Mouse (Mus musculus): ENCODE results near the gene Hist1h4a. TPM values are rescaled to one million over a fixed set of nuclear protein-coding genes. Genes with fewer than 3 reads are reported as not detected.
A peak's percentile ranks its signal among the peaks of the same experiment; 100 is the strongest.
"Not testable (repeated sequence)": the region's sequence is repeated elsewhere in the genome, so short reads cannot be mapped to it uniquely, and the experiment has no call there.

The Hist1h4a gene
- polyA plus RNA-seq, 1 experiment: 0.91 TPM

DNA sequence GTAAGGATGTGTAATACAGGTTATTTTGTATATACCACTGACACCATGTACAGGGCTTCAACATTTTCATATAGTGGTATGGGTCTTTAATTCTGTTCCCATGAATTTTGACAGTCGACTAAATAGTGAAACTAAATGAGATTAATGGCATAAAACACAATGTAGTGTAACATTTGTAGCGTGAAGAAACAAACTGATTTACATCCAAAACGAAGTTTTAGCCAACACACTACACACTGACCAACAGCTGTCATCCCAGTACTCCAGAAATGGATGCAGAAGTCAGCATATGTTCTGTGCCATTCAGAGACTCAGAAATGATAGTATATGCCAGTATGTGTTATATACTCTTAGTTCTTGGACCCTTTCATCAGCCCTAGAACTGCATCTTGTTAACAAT lies 3.1 kb downstream of the Hist1h4a start:
- no peak for DNase-seq
- Histone ChIP-seq H3K36me3 (ENCODE audit: control insufficient read depth, insufficient read depth, low read length) (no peaks in the 10 kb centered on the region), H3K27ac (ENCODE audit: insufficient read depth, low read depth, low read length) (no peak overlapping the region), H3K4me3 (ENCODE audit: insufficient read depth, low read depth, low read length) (no peak overlapping the region), H3K4me1 (ENCODE audit: control insufficient read depth, insufficient read depth, low read length) (peaks cover 8% of the 10 kb centered on the region; the same call in 1 of the 2 replicates), H3K27me3 (replicated peaks; ENCODE audit: control insufficient read depth, insufficient read depth, low read length) (no peaks in the 10 kb centered on the region)
- WGBS: 38% methylated on average over 3 of the region's 3 CpGs
- TF ChIP-seq POLR2A (IDR thresholded peaks at IDR 0.05; ENCODE audit: low read depth, low read length): no peak
- no peak for TF ChIP-seq CTCF (conservative IDR thresholded peaks at IDR 0.05; ENCODE audit: insufficient read depth, insufficient read length, low read depth, low read length)

DNA sequence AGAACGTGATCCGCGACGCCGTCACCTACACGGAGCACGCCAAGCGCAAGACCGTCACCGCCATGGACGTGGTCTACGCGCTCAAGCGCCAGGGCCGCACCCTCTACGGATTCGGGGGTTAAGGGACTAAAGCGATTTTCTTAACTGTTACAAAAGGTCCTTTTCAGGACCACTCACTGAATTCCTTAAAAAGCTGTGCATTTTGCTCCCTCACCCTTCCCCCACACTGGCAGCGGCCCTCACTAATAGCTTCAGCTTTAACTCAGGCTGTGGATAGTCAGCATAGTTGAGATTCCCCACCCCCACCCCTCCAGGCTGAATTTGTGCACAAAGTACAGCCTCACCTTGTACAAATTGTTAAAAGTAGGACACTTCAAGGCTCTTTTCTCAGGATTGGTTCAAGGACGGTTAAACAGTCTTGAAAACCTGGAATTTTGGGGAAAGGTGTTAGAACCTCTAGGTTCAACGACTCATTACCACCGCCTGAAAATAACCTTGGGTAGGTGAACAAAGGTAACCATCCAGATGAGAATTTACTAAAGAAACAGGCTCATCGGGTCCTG lies 3.7 kb downstream of the Hist1h4a start:
- Histone ChIP-seq H3K27ac (ENCODE audit: insufficient read depth, low read depth, low read length) (peak overlapping the region; percentile 62), H3K4me1 (ENCODE audit: control insufficient read depth, insufficient read depth, low read length) (peaks cover 8% of the 10 kb centered on the region; the same call in 1 of the 2 replicates), H3K27me3 (replicated peaks; ENCODE audit: control insufficient read depth, insufficient read depth, low read length) (no peaks in the 10 kb centered on the region), H3K4me3 (ENCODE audit: insufficient read depth, low read depth, low read length) (peak overlapping the region; percentile 38), H3K36me3 (ENCODE audit: control insufficient read depth, insufficient read depth, low read length) (no peaks in the 10 kb centered on the region)
- no peak for TF ChIP-seq POLR2A (IDR thresholded peaks at IDR 0.05; ENCODE audit: low read depth, low read length)
- TF ChIP-seq CTCF (conservative IDR thresholded peaks at IDR 0.05; ENCODE audit: insufficient read depth, insufficient read length, low read depth, low read length): no peak
- 2% methylated on average over 20 of the region's 23 CpGs for WGBS
- no peak for DNase-seq

DNA sequence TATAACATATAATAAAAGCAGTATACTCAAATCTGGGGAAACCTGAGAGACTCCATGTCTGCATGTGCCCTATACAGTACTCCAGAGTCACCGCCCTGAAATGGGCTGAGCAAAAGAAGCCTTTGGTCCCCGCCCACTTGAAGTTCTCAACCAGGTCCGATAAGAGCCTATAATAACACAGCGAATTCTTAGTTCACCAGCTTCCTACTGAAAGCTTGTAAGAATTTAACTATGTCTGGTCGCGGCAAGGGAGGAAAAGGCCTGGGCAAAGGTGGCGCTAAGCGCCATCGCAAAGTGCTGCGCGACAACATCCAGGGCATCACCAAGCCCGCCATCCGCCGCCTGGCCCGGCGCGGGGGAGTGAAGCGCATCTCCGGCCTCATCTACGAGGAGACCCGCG lies 4.2 kb downstream of the Hist1h4a start, which contains the start of gene Hist1h4b:
TSS of gene Hist1h4b (plus strand) at position 224 of the 400 bp plus-strand sequence.
- Histone ChIP-seq H3K4me1 (ENCODE audit: control insufficient read depth, insufficient read depth, low read length) (peaks cover 8% of the 10 kb centered on the region; the same call in 1 of the 2 replicates), H3K36me3 (ENCODE audit: control insufficient read depth, insufficient read depth, low read length) (no peaks in the 10 kb centered on the region), H3K27ac (ENCODE audit: insufficient read depth, low read depth, low read length) (peak within 1 kb of the TSS; percentile 62), H3K4me3 (ENCODE audit: insufficient read depth, low read depth, low read length) (peak within 1 kb of the TSS; percentile 38), H3K27me3 (replicated peaks; ENCODE audit: control insufficient read depth, insufficient read depth, low read length) (no peaks in the 10 kb centered on the region)
- no peak for TF ChIP-seq CTCF (conservative IDR thresholded peaks at IDR 0.05; ENCODE audit: insufficient read depth, insufficient read length, low read depth, low read length)
- peak; percentile 57 for TF ChIP-seq POLR2A (IDR thresholded peaks at IDR 0.05; ENCODE audit: low read depth, low read length)
- under 1% methylated on average over 18 of the region's 22 CpGs for WGBS
- peak; percentile 95 for DNase-seq

DNA sequence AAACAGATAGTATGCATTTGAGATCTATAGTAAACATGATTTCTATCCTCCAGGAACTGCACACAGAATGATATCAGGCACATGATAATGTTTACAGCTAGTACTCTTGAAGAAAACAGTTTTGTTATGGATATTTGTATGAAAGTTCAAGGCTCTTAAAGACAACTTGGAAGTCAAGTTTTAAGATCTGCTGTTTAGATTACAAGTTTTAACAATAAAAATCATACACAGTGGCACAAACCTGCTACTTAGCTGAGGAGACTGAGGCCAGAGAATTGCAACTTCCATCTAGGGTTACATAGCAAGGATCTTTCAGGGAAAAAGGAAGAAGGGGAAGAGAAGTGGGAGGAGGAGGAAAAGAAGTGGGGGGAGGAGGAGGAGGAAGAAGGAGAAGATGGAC lies 6.0 kb downstream of the Hist1h4a start:
- Histone ChIP-seq H3K36me3 (ENCODE audit: control insufficient read depth, insufficient read depth, low read length) (no peaks in the 10 kb centered on the region), H3K4me3 (ENCODE audit: insufficient read depth, low read depth, low read length) (no peak overlapping the region), H3K27ac (ENCODE audit: insufficient read depth, low read depth, low read length) (no peak overlapping the region), H3K4me1 (ENCODE audit: control insufficient read depth, insufficient read depth, low read length) (peaks cover 6% of the 10 kb centered on the region; the same call in 1 of the 2 replicates), H3K27me3 (replicated peaks; ENCODE audit: control insufficient read depth, insufficient read depth, low read length) (no peaks in the 10 kb centered on the region)
- DNase-seq: no peak
- TF ChIP-seq CTCF (conservative IDR thresholded peaks at IDR 0.05; ENCODE audit: insufficient read depth, insufficient read length, low read depth, low read length) (no peak), POLR2A (IDR thresholded peaks at IDR 0.05; ENCODE audit: low read depth, low read length) (no peak)

DNA sequence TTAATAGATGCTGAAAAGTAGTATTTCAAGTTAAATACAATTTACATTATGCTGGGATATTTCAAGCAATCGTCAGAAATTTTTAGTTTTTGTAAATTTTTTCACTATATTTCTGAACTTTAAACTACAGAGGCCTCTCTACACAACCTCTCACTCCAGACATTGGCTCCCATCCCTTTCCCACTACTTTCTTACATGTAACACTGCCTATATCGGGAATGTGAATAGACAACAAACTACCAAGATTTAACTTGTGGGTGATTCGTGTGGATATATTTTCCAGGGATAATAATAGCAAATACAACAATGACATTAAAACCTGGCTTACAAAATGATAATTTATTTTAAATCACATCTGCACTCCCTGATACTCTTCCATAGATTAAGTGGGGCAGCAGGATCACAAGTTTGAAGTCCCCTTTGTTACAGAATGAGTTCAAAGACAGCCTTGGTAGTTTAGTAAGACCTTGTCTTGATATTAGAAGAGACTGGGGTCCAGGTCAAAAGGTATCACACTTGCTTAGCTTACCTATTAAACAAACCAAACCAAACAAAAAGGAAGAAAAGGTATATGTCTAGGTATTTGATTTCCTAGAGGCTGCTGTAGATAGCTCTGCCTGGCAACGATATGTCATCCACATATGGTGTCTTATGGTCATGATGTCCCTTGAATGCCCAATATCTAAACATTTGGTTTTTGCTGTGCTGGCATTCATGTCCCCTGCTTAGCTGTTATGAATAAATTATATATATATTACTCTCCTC lies 7.5 kb downstream of the Hist1h4a start:
- no peak overlapping the region for H3K27ac ChIP-seq (ENCODE audit: insufficient read depth, low read depth, low read length)
- H3K4me1 ChIP-seq (ENCODE audit: control insufficient read depth, insufficient read depth, low read length): peaks cover 6% of the 10 kb centered on the region; the same call in 1 of the 2 replicates
- H3K36me3 ChIP-seq (ENCODE audit: control insufficient read depth, insufficient read depth, low read length): no peaks in the 10 kb centered on the region
- no peaks in the 10 kb centered on the region for H3K27me3 ChIP-seq (replicated peaks; ENCODE audit: control insufficient read depth, insufficient read depth, low read length)
- TF ChIP-seq CTCF (conservative IDR thresholded peaks at IDR 0.05; ENCODE audit: insufficient read depth, insufficient read length, low read depth, low read length) (no peak), POLR2A (IDR thresholded peaks at IDR 0.05; ENCODE audit: low read depth, low read length) (no peak)
- no peak overlapping the region for H3K4me3 ChIP-seq (ENCODE audit: insufficient read depth, low read depth, low read length)
- 68% methylated on average over 4 of the region's 4 CpGs for WGBS
- no peak for DNase-seq

DNA sequence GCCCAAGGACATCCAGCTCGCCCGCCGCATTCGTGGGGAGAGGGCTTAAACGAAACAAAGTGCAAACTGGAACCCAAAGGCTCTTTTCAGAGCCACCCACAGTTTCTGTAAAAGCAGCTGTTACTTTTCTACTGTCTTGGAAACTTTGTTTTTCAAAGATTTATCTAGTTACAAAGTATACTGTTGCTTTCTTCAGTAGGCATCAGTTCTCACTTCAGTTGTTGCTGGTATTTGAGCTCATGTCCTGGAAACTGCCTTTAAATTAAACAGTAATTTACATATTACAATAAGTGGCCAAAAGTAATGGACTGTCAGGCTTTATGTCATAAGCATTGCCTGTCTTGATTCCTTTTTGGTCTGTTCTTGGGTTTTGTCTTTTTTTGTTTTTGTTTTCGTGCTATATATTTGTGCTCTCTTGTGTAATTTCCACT lies 8.3 kb downstream of the Hist1h4a start:
- 21% methylated on average over 6 of the region's 6 CpGs for WGBS
- H3K36me3 ChIP-seq (ENCODE audit: control insufficient read depth, insufficient read depth, low read length): no peaks in the 10 kb centered on the region
- H3K4me1 ChIP-seq (ENCODE audit: control insufficient read depth, insufficient read depth, low read length): peaks cover 6% of the 10 kb centered on the region; the same call in 1 of the 2 replicates
- H3K4me3 ChIP-seq (ENCODE audit: insufficient read depth, low read depth, low read length): no peak overlapping the region
- H3K27ac ChIP-seq (ENCODE audit: insufficient read depth, low read depth, low read length): no peak overlapping the region
- DNase-seq: no peak
- H3K27me3 ChIP-seq (replicated peaks; ENCODE audit: control insufficient read depth, insufficient read depth, low read length): no peaks in the 10 kb centered on the region
- TF ChIP-seq POLR2A (IDR thresholded peaks at IDR 0.05; ENCODE audit: low read depth, low read length) (no peak), CTCF (conservative IDR thresholded peaks at IDR 0.05; ENCODE audit: insufficient read depth, insufficient read length, low read depth, low read length) (no peak)

DNA sequence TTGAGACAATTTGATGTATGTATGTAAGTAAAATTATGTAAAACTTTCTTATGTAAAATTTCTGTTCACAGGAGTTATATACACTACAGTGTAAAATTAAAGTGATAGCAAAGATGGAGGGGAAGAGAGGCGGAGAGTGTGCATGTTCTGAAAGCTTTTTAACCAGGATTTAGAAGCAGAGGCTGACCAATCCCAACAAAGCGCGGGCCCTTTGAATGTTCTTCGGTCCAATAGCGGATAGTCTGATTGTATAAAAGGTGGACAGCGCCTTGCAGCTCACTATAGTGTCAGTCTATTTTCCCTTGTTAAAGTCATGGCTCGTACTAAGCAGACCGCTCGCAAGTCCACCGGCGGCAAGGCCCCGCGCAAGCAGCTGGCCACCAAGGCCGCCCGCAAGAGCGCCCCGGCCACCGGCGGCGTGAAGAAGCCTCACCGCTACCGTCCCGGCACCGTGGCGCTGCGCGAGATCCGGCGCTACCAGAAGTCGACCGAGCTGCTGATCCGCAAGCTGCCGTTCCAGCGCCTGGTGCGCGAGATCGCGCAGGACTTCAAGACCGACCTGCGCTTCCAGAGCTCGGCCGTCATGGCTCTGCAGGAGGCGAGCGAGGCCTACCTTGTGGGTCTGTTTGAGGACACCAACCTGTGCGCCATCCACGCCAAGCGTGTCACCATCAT lies 8.8 kb downstream of the Hist1h4a start, which contains the start of gene Hist1h3b:
TSS of gene Hist1h3b (plus strand) at position 201 of the 675 bp plus-strand sequence.
- WGBS: 4% methylated on average over 18 of the region's 47 CpGs
- DNase-seq: peak; percentile 88
- H3K27me3 ChIP-seq (replicated peaks; ENCODE audit: control insufficient read depth, insufficient read depth, low read length); H3K4me1 ChIP-seq (ENCODE audit: control insufficient read depth, insufficient read depth, low read length); H3K36me3 ChIP-seq (ENCODE audit: control insufficient read depth, insufficient read depth, low read length): not testable (repeated sequence)
- Histone ChIP-seq H3K4me3 (ENCODE audit: insufficient read depth, low read depth, low read length) (peak within 1 kb of the TSS; percentile 74; the same call in 1 of the 2 replicates), H3K27ac (ENCODE audit: insufficient read depth, low read depth, low read length) (peak within 1 kb of the TSS; percentile 71)
